8 mouse cellular contexts compared by ENCODE assay signal in genomic region chr12:84222405-84222961, GRCm38 (mm10). TPM values are rescaled to one million over a fixed set of nuclear protein-coding genes. Genes with fewer than 3 reads are reported as not detected.
A peak's percentile ranks its signal among the peaks of the same experiment; 100 is the strongest.
DNase-seq lines count a peak whose midpoint lies in the region; ATAC-seq lines count a peak whose summit lies in the region.

No protein-coding gene starts in this region.

- under 1% methylated on average over 17 of the region's 17 CpGs for WGBS in hindbrain, embryonic 14.5 days

- peak overlapping the region; percentile 38 for H3K9ac ChIP-seq in hindbrain, embryonic 14.5 days

- H3K36me3 ChIP-seq in hindbrain, embryonic 14.5 days (replicated peaks; ENCODE audit: control insufficient read depth, insufficient read depth): no peaks in the 10 kb centered on the region

- ATAC-seq in hindbrain, embryonic 14.5 days (ENCODE audit: low FRiP score): peak; percentile 37; the same call in 1 of the 2 replicates
- peak; percentile 39 for ATAC-seq in megakaryocyte-erythroid progenitor cell, adult 5-6 weeks (replicated peaks; ENCODE audit: low FRiP score, low TSS enrichment, poor library complexity, severe bottlenecking)

- H3K4me3 ChIP-seq in hindbrain, embryonic 14.5 days (replicated peaks; ENCODE audit: low read length): peak overlapping the region; percentile 23

- H3K4me1 ChIP-seq in hindbrain, embryonic 14.5 days (replicated peaks; ENCODE audit: control insufficient read depth, insufficient read depth, low read length): peaks cover 22% of the 10 kb centered on the region

- H3K27me3 ChIP-seq in hindbrain, embryonic 14.5 days (ENCODE audit: control insufficient read depth, insufficient read depth, low read length): 0 out of 2 replicates have a peak, but pooled peaks cover 8% of the 10 kb centered on the region

- intact Hi-C loops in left cerebral cortex, postnatal 4 days (cut with DNase I): no loop called here

- H3K27ac ChIP-seq in hindbrain, embryonic 14.5 days: peak overlapping the region; percentile 5

- peak overlapping the region; percentile 53 for H3K4me2 ChIP-seq in hindbrain, embryonic 14.5 days (replicated peaks)

- no peaks in the 10 kb centered on the region for H3K9me3 ChIP-seq in hindbrain, embryonic 14.5 days (ENCODE audit: control insufficient read depth, low read length)

- DNase-seq in layer of hippocampus, adult 11-12 months (ENCODE audit: low spot score): peak; percentile 38
- no peak for DNase-seq in layer of hippocampus, postnatal 25 days (ENCODE audit: extremely low spot score in 1 of 2, low spot score in 1 of 2)
- DNase-seq in brain, adult 2 months (ENCODE audit: low read depth, low spot score): peak; percentile 61
- DNase-seq in gastrocnemius, adult 18-20 months (ENCODE audit: low spot score): peak; percentile 69
- peak; percentile 73 for DNase-seq in hindbrain, embryonic 14.5 days (ENCODE audit: low spot score)
- DNase-seq in left cerebral cortex, postnatal 4 days: peak; percentile 15
- DNase-seq in spleen, adult 18-20 months: peak; percentile 61

RNA-seq across cellular contexts. Expression of gene Elmsan1, which starts 3.8 kb away (rescaled TPM):
- 10 to 100 TPM; 21.0 to 21.7 TPM for total RNA-seq in layer of hippocampus, postnatal 25 days (2021)
- total RNA-seq in gastrocnemius, adult 18-20 months (2021): 10 to 100 TPM in 1 of 2 experiments, 1 to 10 TPM in 1; 6.9 to 10.9 TPM
- polyA plus RNA-seq in hindbrain, embryonic 14.5 days (2014; fragmentation: Nextera tagmentation; extraction: Ambion mirVana): 4.4 and 4.8 TPM in 2 replicates
- total RNA-seq in left cerebral cortex, postnatal 4 days (2021): 10 to 100 TPM; 12.9 to 14.9 TPM
- total RNA-seq in megakaryocyte-erythroid progenitor cell, adult 5-6 weeks (2014; fragmentation: Nextera tagmentation): 29.6 and 42.1 TPM in 2 replicates
- 12.9 and 13.2 TPM in 2 replicates for total RNA-seq in megakaryocyte-erythroid progenitor cell, adult 5-6 weeks (2017)

Comparison
In these comparisons a context has a peak if more than half of its experiments do, and no peak if none do; other contexts are left out.
1. DNase-seq: peak in layer of hippocampus, adult 11-12 months (single experiment), brain, adult 2 months (single experiment), gastrocnemius, adult 18-20 months (single experiment), hindbrain, embryonic 14.5 days (single experiment), left cerebral cortex, postnatal 4 days (single experiment) and spleen, adult 18-20 months (2 of 2); none in layer of hippocampus, postnatal 25 days (0 of 2).